Mouse (Mus musculus) c-Kit-positive CD71-positive TER-119-positive erythroid progenitor cells, embryonic 14.5 days (primary cell): ENCODE data around the gene Lemd2.
"Not testable (repeated sequence)": the region's sequence is repeated elsewhere in the genome, so short reads cannot be mapped to it uniquely, and the experiment has no call there.

Experiments used
- DNase-seq: peaks from one replicate; pipeline ENCODE4 v3.0.0-alpha.2; 2013; ENCODE audit warnings: low spot score

The Lemd2 gene

DNA sequence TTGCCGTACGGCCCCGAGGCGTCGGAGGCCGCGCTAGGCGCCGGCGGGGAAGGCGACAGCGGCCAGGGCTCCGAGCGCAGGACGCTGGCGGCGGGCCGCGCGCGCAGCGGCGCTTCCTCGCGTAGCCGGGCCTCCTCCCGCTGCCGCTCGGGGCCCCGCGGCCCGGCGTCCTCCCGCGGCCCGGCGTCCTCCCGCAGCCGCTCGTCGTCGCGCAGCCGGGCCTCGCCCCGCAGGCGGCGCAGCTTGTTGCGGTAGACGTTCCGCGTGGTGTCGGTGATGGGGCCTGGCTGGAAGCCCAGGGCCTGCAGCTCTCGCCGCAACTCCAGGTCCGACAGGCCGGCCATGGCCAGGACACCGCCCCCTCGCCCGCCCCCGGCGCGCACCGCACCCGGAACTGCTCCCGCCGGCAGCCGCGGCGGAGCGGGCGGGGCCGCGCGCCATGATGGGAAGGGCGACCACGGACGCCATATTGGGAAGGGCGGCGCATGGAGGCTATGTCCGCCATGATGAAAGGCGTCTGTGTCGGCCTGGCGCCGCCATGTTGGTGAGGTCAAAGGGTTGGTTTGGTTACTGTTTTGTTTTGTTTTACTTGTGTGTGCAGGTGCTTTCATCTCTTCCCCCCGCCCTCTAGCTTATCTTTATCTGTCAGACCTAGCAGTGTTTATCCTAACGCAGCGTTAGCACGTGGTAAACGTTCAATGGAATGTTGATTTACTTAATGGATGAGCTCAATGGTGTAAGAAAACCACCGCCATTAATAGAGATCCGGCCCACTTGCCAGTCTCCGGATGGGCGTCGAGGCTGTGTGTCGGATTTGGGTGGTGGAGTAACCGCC, at the start of gene Lemd2:
TSS of gene Lemd2 (minus strand) at position 395 of the 835 bp plus-strand sequence.
- DNase-seq, result peak; percentile 93

DNA sequence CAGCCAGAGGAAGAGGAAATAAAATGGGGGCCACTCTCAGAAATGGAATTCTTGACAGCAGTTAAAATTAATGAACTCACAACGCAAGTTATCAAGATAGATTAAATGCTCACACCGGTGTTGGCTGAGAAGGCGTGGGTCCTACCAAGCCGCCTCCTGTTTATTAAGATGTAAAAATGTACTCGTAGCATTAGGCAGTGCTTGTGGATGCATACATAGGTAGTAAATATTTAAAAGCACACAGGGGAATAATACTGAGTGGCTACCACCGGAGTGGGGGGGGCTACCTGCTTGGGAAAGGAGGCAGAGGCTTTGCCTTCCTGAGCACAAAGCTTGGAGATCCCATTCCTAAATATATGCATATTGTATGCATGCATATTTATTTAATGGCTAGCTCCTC, 46.9 kb upstream of the Lemd2 start:
- no peak for DNase-seq

DNA sequence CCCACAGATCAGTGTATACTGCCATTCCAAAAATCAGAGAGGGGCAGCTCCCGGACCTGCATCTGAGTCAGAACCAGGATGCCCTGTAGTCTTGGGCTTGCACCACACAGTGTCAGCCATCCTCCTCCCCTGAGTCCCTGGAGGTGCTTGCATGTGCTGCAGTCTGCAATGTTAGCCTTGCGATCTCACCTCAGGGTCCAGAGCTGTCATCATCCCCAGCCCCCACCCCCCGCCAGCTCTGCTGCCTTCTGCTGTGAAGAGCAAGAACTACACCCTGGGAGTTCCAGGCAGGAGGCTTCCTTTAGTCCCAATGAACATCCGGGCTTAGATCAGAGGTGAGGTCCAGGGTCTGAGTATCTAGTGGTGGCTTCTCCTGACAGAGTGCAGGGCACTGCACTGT, 46.2 kb upstream of the Lemd2 start:
- no peak for DNase-seq

DNA sequence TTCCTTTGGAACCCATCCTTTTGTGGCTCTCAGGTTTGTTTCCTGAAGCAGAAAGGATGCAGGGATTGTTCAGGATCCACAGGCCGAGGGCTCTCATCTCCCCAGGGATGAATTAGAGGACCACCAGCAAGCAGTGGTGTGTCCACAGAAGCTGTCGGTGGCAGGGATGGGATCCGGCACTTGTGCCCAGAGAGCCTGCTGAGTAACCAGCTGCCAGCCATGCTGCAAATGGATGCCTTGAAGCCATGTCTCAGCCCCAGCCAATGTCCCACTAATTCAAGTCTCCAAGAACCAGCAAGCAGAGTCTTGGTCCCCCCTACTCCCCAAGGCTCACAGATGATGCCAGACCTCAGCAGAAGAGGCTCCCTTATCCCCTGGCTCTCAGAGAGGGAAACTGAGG, 44.8 kb upstream of the Lemd2 start:
- DNase-seq, result no peak

DNA sequence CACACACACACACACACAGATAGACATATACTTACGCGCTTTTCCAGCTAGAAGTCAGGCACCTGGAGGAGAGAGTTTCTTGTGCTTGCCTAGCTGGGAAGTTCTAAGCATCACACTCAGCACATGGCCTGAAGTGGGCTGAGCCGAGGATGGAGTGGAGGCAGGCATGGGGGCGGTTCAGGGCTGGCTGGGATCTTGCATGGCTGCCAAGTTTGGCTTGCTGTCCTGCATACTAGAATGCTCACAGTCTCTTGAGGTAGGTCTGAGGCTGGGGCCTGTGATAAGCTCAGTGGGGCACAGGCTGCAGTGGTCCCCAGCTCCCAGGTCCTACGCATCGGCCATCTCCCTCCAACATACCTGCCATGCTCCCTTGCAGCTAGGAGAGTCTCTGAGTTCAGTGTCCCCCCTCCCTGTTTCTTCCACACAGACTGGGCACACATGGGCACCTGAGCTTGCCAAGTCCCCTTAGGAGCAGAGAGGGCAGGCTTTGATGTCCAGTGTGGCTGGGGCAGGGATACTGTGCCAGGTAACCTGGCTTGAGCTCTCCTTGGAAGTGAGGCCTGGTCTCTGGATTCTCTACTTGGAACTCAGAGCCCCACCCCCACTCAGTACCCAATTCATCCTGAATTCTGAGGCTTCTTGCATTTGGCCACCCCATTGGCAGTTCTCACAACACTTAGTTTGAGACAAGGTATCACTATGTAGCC, 43.6 kb upstream of the Lemd2 start:
- DNase-seq, result no peak

DNA sequence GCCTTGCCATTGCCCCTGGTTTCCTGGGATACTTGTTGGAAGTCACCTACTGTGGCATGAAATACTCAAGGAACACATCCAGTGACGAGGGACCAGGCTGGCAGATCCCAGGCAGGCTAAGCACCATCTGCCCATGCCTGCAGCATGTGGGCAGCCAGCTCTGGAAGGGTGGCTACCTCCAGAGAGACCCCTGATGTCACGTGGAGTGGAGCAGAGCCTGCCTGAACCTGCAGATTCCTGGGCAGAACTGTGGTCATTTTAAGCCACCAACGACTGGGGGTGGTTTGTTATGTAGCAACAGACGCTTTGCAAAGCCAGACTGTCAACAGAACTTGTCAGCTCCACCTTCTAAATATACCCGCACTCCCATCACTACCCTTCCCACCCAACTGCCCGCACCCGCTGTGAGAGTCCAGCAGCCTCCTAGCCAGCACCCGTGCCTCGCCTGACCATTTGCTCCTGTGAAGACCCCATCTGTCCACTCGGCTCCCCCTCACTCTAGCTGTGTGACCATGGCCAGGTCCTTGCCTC, 41.6 kb upstream of the Lemd2 start:
- no peak for DNase-seq

DNA sequence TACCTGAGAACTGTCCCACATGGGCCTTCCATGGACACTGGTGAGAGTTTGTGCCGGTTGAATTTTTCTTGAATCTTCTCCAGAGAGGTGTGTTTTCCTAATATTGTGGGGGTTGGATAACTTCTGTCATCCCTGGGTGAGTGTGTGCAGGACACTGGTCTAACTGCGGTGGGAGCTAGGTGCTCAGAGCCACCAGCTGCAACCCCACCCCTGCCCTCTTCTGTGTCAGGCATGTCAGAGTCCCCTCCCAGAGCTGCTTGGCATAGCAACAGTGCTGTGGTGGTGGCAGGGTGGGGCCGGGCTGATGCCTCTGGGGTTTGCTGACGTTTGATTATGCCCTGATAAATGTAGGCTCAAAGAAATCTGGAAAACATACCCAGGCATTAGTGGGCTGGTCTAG, 40.6 kb upstream of the Lemd2 start:
- DNase-seq, result no peak

DNA sequence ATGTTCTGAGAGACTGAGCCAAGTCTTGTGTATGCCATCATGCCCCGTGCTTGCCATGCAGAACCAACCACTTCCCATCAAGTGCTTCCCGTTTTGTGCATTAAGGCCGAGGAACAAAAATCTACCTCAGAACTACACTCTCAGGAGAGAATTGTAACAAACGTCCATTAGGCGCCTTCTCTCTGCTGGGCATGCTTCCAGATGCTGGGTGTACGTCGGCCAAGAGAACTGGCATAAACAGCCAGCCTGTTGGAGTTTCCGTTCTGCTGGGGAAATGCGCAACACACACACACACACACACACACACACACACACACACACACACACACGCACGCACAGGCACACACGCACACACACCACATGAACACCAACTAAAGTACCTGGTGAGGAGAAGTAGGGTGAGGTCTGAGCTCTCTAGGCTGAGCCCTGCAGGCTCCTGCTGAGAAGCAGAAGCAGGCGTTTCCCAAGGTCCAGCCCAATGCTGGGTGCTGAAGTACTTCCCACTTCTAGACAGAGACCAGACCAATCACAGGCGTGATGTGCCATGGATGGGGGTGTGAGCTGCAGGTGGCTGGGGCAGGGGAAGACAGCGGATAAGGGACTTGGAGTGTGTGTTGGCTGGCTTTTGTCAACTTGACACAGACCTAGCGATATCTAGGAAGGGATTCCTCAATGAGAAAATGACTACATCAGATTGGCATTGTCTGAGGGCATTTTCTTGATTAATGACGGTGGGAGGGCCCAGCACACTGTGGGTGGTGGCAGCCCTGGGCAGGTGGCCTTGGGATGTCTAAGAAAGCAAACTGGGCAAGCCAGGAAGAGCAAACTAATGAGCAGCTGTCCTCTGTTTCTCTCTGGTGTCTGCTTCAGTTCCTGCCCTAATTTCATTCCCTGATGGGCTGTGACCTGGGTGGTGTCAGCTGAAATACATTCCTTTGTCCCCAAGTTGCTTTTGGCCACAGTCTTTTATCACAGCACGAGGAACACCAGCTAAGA, 38.2 kb upstream of the Lemd2 start:
- DNase-seq, result no peak

DNA sequence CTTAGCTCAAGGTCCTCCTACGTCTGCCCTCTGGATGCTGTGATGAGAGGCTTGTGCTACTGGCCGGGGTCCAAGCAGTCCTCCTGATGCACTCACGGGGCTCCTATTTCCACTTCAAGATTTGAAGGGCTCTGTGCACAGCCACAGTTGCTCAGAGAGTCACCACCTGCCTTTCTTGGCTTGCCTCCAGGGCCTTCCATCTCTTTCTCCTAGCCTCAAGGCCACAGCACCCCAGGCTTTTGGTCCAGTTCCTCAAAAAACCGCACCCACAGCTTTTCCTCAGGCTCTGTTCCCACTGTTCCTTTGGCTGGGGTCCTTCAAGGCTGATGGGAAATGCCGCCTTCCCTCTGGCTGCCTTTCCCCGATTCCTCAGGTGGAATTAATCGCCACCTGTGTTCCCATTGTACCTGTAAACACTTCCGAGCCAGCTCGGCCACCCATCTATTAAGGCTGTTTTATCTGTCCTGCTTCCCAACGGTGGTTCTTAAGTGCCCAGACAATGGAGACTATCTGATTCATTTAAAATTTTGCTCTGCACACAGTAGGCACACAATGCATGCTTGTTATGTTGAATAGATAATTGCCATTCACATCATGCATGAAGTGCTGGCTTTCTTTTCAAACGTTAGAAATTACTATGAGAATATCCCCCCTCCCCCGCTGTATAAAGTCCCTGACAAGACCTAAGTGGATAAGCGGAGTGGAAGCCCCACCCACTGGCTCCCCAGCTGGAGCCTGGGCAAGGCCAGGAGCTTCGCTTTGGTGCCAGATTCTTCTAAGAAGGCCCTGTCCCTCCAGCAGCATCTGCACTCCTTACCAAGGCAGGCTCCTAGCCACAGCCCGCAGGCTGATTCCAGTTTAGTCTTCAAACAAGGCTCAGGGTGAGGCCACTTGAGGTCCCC, 36.5 kb upstream of the Lemd2 start:
- DNase-seq, result no peak

DNA sequence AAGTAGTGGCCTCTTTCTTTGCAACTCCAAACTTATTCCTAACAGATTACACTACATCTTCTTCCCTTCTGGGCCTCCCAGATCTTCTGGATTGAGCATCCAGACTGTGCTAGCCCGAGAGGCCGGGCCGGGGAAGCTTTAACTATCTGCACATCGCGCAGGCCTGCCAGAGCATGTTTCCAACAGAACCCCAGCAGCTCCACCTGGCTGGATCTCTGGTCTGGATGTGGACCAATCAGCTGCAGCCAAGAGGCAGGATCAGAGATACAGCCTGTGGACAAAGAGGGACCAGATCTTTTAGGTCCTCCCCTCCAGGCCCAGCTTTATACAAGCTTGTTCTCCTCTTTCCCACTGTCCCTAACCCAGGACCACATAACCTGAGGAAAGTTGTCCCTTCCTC, 35.7 kb upstream of the Lemd2 start:
- DNase-seq, result no peak

DNA sequence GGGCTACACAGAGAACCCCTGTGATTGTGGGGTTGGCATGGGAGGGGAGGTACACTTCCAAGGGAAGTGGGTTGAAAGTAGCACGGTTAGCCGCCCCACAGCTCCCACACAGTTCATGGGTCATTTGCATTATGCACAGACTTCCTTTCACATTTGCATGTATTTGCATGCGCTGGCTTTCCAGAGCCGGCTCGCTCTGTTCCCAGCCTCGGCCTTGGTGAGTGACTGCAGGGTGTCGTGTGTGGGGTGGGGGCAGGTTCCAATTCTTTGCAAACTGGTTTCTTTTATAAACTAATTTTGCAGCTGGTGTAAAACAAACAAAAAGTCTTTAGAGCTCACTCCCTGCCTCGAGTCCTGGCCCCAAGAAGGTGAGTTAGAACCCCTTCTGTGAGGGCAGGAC, 34.4 kb upstream of the Lemd2 start:
- DNase-seq, result no peak

DNA sequence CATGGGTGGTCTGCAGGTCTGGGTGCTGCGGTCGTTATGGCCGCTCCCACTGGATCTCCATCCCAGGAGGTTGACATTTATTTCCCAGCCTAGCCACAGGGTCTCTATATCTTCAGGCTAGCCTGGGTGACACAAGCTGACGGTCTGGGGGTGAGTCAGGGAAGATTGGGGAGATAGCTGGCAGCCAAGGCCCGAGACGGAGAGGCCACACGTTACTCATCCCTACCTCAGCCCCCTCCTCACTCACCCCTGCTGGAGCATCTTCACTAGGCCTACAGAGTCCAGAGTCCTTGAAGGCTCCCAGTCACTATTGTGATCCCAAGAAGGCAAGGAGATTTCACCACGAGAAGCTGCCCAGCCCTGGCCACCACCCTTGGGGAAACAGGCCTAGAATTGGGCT, 33.5 kb upstream of the Lemd2 start:
- no peak for DNase-seq

DNA sequence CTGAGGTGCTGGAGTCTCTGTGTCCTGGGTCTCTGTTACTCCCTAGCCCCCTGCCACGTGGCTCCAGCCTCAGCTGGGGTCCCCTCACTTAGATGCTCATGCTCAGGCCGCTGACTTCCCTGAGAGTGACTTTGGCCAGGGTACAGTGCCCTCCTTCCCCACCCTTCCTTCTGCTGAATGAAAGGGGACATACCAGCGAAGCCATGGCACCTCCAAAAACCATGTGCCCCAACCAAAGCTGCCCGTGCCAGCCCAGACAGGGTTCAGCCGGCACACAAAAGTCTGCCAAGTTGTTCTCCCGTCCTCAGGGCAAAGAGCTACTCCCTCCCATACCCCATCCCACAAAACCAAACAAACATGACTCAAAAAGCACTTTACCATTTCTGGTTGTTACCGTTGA, 29.0 kb upstream of the Lemd2 start:
- DNase-seq, result no peak

DNA sequence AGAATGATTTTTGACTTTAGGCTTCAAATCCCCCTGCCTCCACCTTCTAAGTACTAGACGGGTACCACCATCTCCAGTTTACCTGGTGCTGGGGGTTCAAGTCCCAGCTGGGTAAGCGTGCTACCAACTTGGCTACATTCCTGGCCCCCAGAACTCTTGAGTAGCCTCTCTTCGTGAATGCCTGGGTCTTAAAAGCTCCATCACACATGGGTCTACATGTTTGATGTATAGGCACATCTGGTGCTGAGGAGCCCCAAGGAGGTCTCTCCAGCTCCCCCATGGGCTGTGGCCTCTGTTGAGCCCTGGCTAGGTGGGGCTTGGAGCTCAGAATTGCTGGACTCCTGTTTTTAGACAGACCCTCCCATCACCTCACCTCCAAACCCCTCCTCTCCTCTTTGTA, 27.9 kb upstream of the Lemd2 start:
- DNase-seq, result no peak

DNA sequence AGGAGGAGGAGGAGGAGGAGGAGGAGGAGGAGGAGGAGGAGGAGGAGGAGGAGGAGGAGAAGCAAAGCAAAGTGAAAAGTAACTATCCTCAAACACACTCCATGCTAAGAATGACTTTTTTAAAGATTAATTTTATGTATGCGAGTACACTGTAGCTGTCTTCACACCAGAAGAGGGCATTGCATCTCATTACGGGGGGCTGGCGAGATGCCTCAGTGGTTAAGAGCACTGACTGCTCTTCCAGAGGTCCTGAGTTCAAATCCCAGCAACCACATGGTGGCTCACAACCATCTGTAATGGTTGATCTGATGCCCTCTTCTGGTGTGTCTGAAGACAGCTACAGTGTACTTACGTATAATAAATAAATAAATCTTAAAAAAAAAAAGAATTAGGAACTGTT, 27.3 kb upstream of the Lemd2 start:
- DNase-seq, result not testable (repeated sequence)

DNA sequence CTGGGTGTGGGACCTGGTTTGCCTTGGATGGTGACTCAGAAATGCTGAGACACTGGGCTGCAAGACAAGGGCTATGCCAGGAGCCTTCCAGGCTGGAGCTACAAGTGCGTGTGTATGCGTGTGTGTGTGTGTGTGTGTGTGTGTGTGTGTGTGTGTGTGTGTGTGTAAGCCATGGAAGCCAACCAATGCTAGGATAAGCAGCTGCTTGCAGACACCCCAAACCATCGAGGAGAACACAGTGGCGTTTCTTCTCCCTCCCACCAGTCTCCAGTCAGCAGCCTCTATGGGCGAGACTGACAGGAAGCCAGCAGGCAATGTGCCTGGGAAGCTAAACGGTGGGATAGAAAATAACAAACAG, 26.9 kb upstream of the Lemd2 start:
- DNase-seq, result no peak

DNA sequence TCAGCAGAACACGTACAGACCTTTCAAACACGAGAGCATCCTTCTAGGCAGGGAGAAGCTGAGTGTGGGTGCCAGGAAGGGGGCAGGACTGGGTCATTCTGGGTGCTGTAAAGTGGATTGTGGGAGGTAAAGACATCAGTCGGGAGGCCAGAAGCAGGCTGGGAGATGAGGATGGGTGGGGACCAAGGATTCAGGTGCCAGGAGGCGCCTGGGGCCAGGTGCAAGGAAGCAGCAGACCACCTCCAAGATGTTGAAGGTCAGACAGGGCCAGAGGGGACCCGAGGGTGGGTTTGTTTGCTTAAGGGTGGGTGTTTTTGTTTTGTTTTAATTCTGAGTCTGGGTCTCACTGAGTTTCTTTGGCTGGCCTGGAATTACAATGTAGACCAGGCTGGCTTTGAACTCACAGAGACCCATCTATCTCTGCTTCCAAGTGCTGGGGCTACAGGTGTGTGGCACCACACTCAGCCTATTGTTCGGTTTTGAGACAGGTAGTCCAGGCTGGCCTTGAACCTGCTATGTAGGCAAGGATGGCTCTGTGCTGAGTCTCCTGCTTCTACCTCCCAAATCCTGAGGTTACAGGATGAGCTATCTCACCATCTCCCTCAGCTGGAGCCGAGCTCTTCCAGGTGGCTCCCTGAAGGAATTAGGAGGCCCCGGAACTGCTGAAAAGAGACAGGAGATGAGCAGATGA, 26.3 kb upstream of the Lemd2 start:
- DNase-seq, result no peak

DNA sequence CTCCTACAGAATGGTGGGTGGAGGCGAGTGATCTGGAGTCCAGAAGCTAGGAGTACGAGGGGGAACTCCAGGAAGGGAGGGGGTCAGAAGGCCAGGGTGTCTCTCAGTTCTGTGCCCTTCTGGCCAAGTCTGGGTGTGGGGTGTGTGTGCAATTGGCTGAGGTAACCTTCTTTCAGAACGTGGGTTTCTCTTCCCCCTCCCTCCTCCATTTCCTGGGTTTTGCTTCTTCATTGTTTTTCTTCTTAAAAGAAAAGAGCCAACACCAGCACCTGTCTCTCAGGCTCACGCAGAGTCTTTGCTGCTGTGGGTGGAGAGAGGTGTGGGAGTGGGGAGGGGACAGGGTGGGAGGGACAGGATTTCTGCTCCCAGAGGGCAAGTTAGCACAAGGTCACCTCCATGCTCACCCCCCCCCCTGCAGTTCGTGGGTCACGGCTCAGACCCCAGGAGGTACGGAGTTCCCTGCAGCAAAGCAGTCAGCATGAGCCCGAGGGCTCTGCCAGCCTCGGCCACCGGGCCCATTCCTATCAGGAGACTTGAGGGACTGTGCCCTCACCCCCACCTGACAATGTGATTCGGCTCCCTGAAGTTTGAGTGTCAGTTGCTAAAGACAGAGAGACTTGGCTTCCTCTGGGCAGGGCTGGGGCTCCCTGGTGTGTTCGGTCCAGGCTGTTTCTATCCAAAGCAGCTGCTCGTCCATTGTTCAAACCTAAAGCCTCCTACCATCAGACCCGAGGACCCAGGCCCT, 25.6 kb upstream of the Lemd2 start:
- no peak for DNase-seq

DNA sequence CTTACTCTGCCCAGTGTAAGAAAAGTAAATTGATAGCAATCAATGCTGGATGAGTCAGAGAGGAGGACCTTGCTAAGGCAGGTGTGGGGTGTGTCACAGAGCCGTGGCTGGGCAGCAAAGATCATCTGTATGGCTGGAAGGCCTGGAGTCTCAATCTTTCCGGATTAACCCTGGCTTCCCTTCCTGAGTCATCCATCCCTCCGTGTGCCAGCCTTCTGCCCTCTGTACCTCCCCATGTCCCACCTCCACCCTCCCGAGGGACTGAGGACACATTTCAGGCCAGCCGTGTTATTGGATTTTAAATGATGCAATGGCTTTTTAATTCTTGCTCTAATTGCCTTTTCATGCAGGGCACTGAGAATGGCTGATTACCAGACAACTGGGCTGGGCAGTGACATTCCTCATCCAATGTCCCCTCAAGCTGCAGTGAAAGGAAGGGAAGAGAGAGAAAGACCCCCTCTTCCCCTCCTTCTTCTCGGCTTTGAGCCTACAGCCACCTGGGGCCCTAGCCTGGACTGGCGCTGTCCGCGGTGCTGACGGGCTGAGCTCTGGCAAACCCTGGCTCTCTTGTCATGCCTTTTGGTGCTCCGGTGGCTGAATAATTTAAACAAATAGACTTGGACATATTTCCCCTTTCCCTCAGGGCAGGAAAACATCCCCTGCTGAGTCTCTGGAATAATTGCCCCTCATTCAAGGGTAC, 24.1 kb upstream of the Lemd2 start:
- peak; percentile 29 for DNase-seq
